Mouse (Mus musculus) natural killer cell, adult 2 months (primary cell): ENCODE results near the gene Camkv.

Experiments
- DNase-seq, 2 experiments: peaks; one replicate each; pipeline ENCODE4 v3.0.0; 2022; ENCODE audit warnings: low spot score in 2 of 2

The Camkv gene

GRCm38 (mm10) chr9:107923021-107923420, 12.5 kb upstream of the Camkv start:
- DNase-seq: no peak

GRCm38 (mm10) chr9:107923956-107924355, 11.5 kb upstream of the Camkv start:
- DNase-seq: no peak

GRCm38 (mm10) chr9:107925251-107925650, 10.2 kb upstream of the Camkv start:
- no peak for DNase-seq

GRCm38 (mm10) chr9:107926920-107927420, 8.5 kb upstream of the Camkv start:
- no peak for DNase-seq

GRCm38 (mm10) chr9:107927749-107928148, 7.7 kb upstream of the Camkv start:
- DNase-seq: no peak

- DNase-seq: no peak
These were observed 7.3 kb upstream of the Camkv start, which contains the start of gene Actl11 for GRCm38 (mm10) chr9:107928169-107928568. TSS of gene Actl11 (plus strand) at chr9:107928469.

- DNase-seq: no peak
These were observed 3.3 kb upstream of the Camkv start for GRCm38 (mm10) chr9:107932221-107932620.

GRCm38 (mm10) chr9:107934146-107934545, 1.3 kb upstream of the Camkv start:
- DNase-seq: no peak

- peak in 1 of 2 experiments; percentile 13 for DNase-seq
These were observed 328 bp downstream of the Camkv start for GRCm38 (mm10) chr9:107935790-107936214.

- no peak for DNase-seq
These were observed 845 bp downstream of the Camkv start for GRCm38 (mm10) chr9:107936215-107936822.

GRCm38 (mm10) chr9:107936831-107937230, 1.4 kb downstream of the Camkv start:
- no peak for DNase-seq

GRCm38 (mm10) chr9:107947241-107948194, 12.0 kb downstream of the Camkv start:
- DNase-seq: no peak

- no peak for DNase-seq
These were observed 13.9 kb downstream of the Camkv start for GRCm38 (mm10) chr9:107949184-107949921.

GRCm38 (mm10) chr9:107949922-107950235, 14.4 kb downstream of the Camkv start, which contains the start of gene Traip:
TSS of gene Traip (plus strand) at chr9:107950136.
- DNase-seq: no peak

GRCm38 (mm10) chr9:107950460-107951355, 15.2 kb downstream of the Camkv start:
- peak; percentile 78 to 80 for DNase-seq

- no peak for DNase-seq
These were observed 20.3 kb downstream of the Camkv start for GRCm38 (mm10) chr9:107955613-107956289.

GRCm38 (mm10) chr9:107957141-107957540, 21.7 kb downstream of the Camkv start:
- no peak for DNase-seq

GRCm38 (mm10) chr9:107959896-107960295, 24.4 kb downstream of the Camkv start:
- DNase-seq: no peak

GRCm38 (mm10) chr9:107960928-107961327, 25.5 kb downstream of the Camkv start:
- no peak for DNase-seq

GRCm38 (mm10) chr9:107961351-107961762, 25.9 kb downstream of the Camkv start:
- DNase-seq: no peak
